Mouse (Mus musculus) heart, embryonic 11.5 days (tissue): ENCODE data around the gene Slc5a4b. TPM values are rescaled to one million over a fixed set of nuclear protein-coding genes. Genes with fewer than 3 reads are reported as not detected.

ENCODE experiments used
- ATAC-seq: fragments of 200-750 bp; cut with Nextera tagmentation; replicated peaks from 2 replicates; pipeline ENCODE4 v1.8.0; 2017; ENCODE audit warnings: moderate library complexity; ENCODE audit not compliant: insufficient number of reproducible peaks, low FRiP score, low TSS enrichment
- H3K27ac ChIP-seq: fragments of 300-500 bp; sonication (generic); 2 replicates; pipeline ENCODE4 v1.5.1; 2014; ENCODE audit warnings: mild to moderate bottlenecking, low read depth, low read length
- H3K27me3 ChIP-seq: fragments of 300-500 bp; sonication (generic); 2 replicates; pipeline ENCODE4 v1.6.1; 2014; ENCODE audit warnings: mild to moderate bottlenecking, low read length, mixed read lengths; ENCODE audit not compliant: control insufficient read depth, insufficient read depth
- H3K36me3 ChIP-seq: fragments of 300-500 bp; sonication (generic); 2 replicates; pipeline ENCODE4 v1.6.1; 2014; ENCODE audit warnings: mild to moderate bottlenecking, low read length, moderate library complexity, mixed read lengths; ENCODE audit not compliant: control insufficient read depth, insufficient read depth
- H3K4me1 ChIP-seq: fragments of 300-500 bp; sonication (generic); 2 replicates; pipeline ENCODE4 v1.6.1; 2014; ENCODE audit warnings: low read length; ENCODE audit not compliant: control insufficient read depth, insufficient read depth
- H3K4me2 ChIP-seq: fragments of 300-500 bp; sonication (generic); 2 replicates; pipeline ENCODE4 v1.6.1; 2014; ENCODE audit warnings: mild to moderate bottlenecking, moderate library complexity
- H3K4me3 ChIP-seq: fragments of 300-500 bp; sonication (generic); 2 replicates; pipeline ENCODE4 v1.5.1; 2014; ENCODE audit warnings: low read depth, low read length
- H3K9ac ChIP-seq: fragments of 300-500 bp; sonication (generic); 2 replicates; pipeline ENCODE4 v1.6.1; 2014; ENCODE audit warnings: mild to moderate bottlenecking, low read depth, low read length, moderate library complexity
- H3K9me3 ChIP-seq: fragments of 300-500 bp; sonication (generic); replicated peaks from 2 replicates; pipeline ENCODE4 v1.6.1; 2016; ENCODE audit warnings: low read length; ENCODE audit not compliant: control insufficient read depth
- WGBS: fragments of 180-500 bp; shearing (Covaris S2); extraction: QIAGEN DNeasy Blood & Tissue Kit; methylation state at CpG from one replicate; pipeline ENCODE4 v1.1.7; 2014; ENCODE audit not compliant: insufficient replicate concordance; 5-methylcytosine and 5-hydroxymethylcytosine counted together
- polyA plus RNA-seq: library from polyadenylated mRNA; unstranded; fragments of >200 nt; fragmentation: Nextera tagmentation; extraction: Ambion mirVana; gene quantifications from 2 replicates; pipeline ENCODE4 v1.2.1, GENCODE M21; 2014

The Slc5a4b gene
- polyA plus RNA-seq, 1 experiment from 2014 or later: not detected

GRCm38 (mm10) chr10:76062439-76062838, 48.3 kb downstream of the Slc5a4b start:
- no peaks in the 10 kb centered on the region for H3K27me3 ChIP-seq
- H3K9ac ChIP-seq: no peak overlapping the region
- 81% methylated on average over 5 of the region's 5 CpGs for WGBS
- H3K4me3 ChIP-seq: no peak overlapping the region
- no peak for ATAC-seq
- H3K4me2 ChIP-seq: no peak overlapping the region
- H3K9me3 ChIP-seq: no peaks in the 10 kb centered on the region
- no peaks in the 10 kb centered on the region for H3K4me1 ChIP-seq
- no peak overlapping the region for H3K27ac ChIP-seq
- H3K36me3 ChIP-seq: no peaks in the 10 kb centered on the region

- no peak for ATAC-seq
- no peaks in the 10 kb centered on the region for H3K9me3 ChIP-seq
- no peak overlapping the region for H3K4me2 ChIP-seq
- H3K27ac ChIP-seq: no peak overlapping the region
- 76% methylated on average over 11 of the region's 11 CpGs for WGBS
- no peak overlapping the region for H3K9ac ChIP-seq
- H3K4me1 ChIP-seq: peaks cover 6% of the 10 kb centered on the region
- H3K36me3 ChIP-seq: no peaks in the 10 kb centered on the region
- no peaks in the 10 kb centered on the region for H3K27me3 ChIP-seq
- H3K4me3 ChIP-seq: no peak overlapping the region
Observed at GRCm38 (mm10) chr10:76051860-76052259, 58.9 kb downstream of the Slc5a4b start.

GRCm38 (mm10) chr10:76048967-76049366, 61.8 kb downstream of the Slc5a4b start:
- peaks cover 10% of the 10 kb centered on the region for H3K4me1 ChIP-seq
- no peak overlapping the region for H3K27ac ChIP-seq
- H3K36me3 ChIP-seq: no peaks in the 10 kb centered on the region; the same call in 1 of the 2 replicates
- no peak overlapping the region for H3K9ac ChIP-seq
- H3K9me3 ChIP-seq: no peaks in the 10 kb centered on the region
- 41% methylated on average over 6 of the region's 6 CpGs for WGBS
- no peaks in the 10 kb centered on the region for H3K27me3 ChIP-seq
- no peak for ATAC-seq
- no peak overlapping the region for H3K4me3 ChIP-seq
- no peak overlapping the region for H3K4me2 ChIP-seq

GRCm38 (mm10) chr10:76047182-76047869, 63.4 kb downstream of the Slc5a4b start:
- Histone ChIP-seq H3K27me3 (no peaks in the 10 kb centered on the region), H3K4me2 (no peak overlapping the region), H3K27ac (no peak overlapping the region), H3K9ac (no peak overlapping the region), H3K9me3 (no peaks in the 10 kb centered on the region), H3K4me3 (no peak overlapping the region), H3K36me3 (peaks cover 2% of the 10 kb centered on the region; the same call in 1 of the 2 replicates), H3K4me1 (peaks cover 10% of the 10 kb centered on the region)
- no peak for ATAC-seq
- 29% methylated on average over 5 of the region's 5 CpGs for WGBS

- no peaks in the 10 kb centered on the region for H3K9me3 ChIP-seq
- H3K4me2 ChIP-seq: no peak overlapping the region
- peaks cover 10% of the 10 kb centered on the region for H3K4me1 ChIP-seq
- H3K9ac ChIP-seq: no peak overlapping the region
- no peak for ATAC-seq
- no peak overlapping the region for H3K4me3 ChIP-seq
- no peak overlapping the region for H3K27ac ChIP-seq
- 5% methylated on average over 1 of the region's 1 CpGs for WGBS
- no peaks in the 10 kb centered on the region for H3K27me3 ChIP-seq
- H3K36me3 ChIP-seq: peaks cover 2% of the 10 kb centered on the region; the same call in 1 of the 2 replicates
Observed at GRCm38 (mm10) chr10:76046754-76047153, 64.0 kb downstream of the Slc5a4b start.

- Histone ChIP-seq H3K4me2 (no peak overlapping the region), H3K9me3 (no peaks in the 10 kb centered on the region), H3K27ac (no peak overlapping the region), H3K27me3 (no peaks in the 10 kb centered on the region), H3K4me3 (no peak overlapping the region), H3K9ac (no peak overlapping the region), H3K4me1 (peaks cover 10% of the 10 kb centered on the region), H3K36me3 (peaks cover 4% of the 10 kb centered on the region)
- no peak for ATAC-seq
- 48% methylated on average over 5 of the region's 5 CpGs for WGBS
Observed at GRCm38 (mm10) chr10:76045343-76045742, 65.4 kb downstream of the Slc5a4b start.

GRCm38 (mm10) chr10:76036962-76037361, 73.8 kb downstream of the Slc5a4b start:
- Histone ChIP-seq H3K27me3 (no peaks in the 10 kb centered on the region), H3K4me2 (no peak overlapping the region), H3K9ac (no peak overlapping the region), H3K4me3 (no peak overlapping the region), H3K9me3 (no peaks in the 10 kb centered on the region), H3K36me3 (peaks cover 32% of the 10 kb centered on the region), H3K27ac (no peak overlapping the region), H3K4me1 (0 out of 2 replicates have a peak, but pooled peaks cover 4% of the 10 kb centered on the region)
- ATAC-seq: no peak
- 89% methylated on average over 5 of the region's 5 CpGs for WGBS

GRCm38 (mm10) chr10:76035277-76035676, 75.5 kb downstream of the Slc5a4b start:
- Histone ChIP-seq H3K36me3 (peaks cover 30% of the 10 kb centered on the region), H3K9me3 (no peaks in the 10 kb centered on the region), H3K27ac (no peak overlapping the region), H3K27me3 (no peaks in the 10 kb centered on the region), H3K4me1 (0 out of 2 replicates have a peak, but pooled peaks cover 4% of the 10 kb centered on the region), H3K4me3 (no peak overlapping the region), H3K4me2 (no peak overlapping the region), H3K9ac (no peak overlapping the region)
- ATAC-seq: no peak

- Histone ChIP-seq H3K9ac (no peak overlapping the region), H3K4me3 (no peak overlapping the region), H3K4me1 (0 out of 2 replicates have a peak, but pooled peaks cover 4% of the 10 kb centered on the region), H3K27ac (no peak overlapping the region), H3K36me3 (peaks cover 18% of the 10 kb centered on the region), H3K4me2 (no peak overlapping the region; the same call in 1 of the 2 replicates), H3K27me3 (no peaks in the 10 kb centered on the region), H3K9me3 (no peaks in the 10 kb centered on the region)
- WGBS: 92% methylated on average over 8 of the region's 8 CpGs
- no peak for ATAC-seq
Observed at GRCm38 (mm10) chr10:76034001-76034600, 76.7 kb downstream of the Slc5a4b start.
